Mouse (Mus musculus) gastrocnemius, postnatal 36 days (tissue): Measurements from ENCODE around the gene Fbxo46. TPM values are rescaled to one million over a fixed set of nuclear protein-coding genes. Genes with fewer than 3 reads are reported as not detected.
"Not testable (repeated sequence)": the region's sequence is repeated elsewhere in the genome, so short reads cannot be mapped to it uniquely, and the experiment has no call there.

Experiments
- DNase-seq, 2 experiments: peaks; one replicate each; pipeline ENCODE4 v3.0.0; 2022
- intact Hi-C: fragments of 180-260 bp; cut with DNase I; formaldehyde crosslinking; loops from one replicate; pipeline ENCODE4 v1.15.1; 2025
- total RNA-seq, 2 experiments: library from RNA; stranded (reverse); gene quantifications; 2 replicates each; pipeline ENCODE4 v1.2.3; 2021

The Fbxo46 gene
- total RNA-seq, 2 experiments from 2014 or later, result 2.0 to 2.8 TPM

GRCm38 (mm10) chr7:19127744-19128143 lies 8.1 kb downstream of the Fbxo46 start:
- intact Hi-C loops, result no loop called here
- no peak for DNase-seq

- DNase-seq, result no peak
- intact Hi-C loops, result no loop called here
These were observed 9.7 kb downstream of the Fbxo46 start for GRCm38 (mm10) chr7:19129396-19129795.

GRCm38 (mm10) chr7:19130657-19131056 lies 11.0 kb downstream of the Fbxo46 start:
- DNase-seq, result no peak
- intact Hi-C loops, result no loop called here

- intact Hi-C loops, result no loop called here
- DNase-seq, result peak; percentile 92 to 98
These were observed 11.7 kb downstream of the Fbxo46 start for GRCm38 (mm10) chr7:19131324-19131848.

GRCm38 (mm10) chr7:19136168-19136567 lies 16.5 kb downstream of the Fbxo46 start:
- intact Hi-C loops, result no loop called here
- no peak for DNase-seq

- intact Hi-C loops, result no loop called here
- no peak for DNase-seq
These were observed 17.1 kb downstream of the Fbxo46 start for GRCm38 (mm10) chr7:19136673-19137334.

- intact Hi-C loops, result no loop called here
- peak in 1 of 2 experiments; percentile 42 for DNase-seq
These were observed 17.7 kb downstream of the Fbxo46 start for GRCm38 (mm10) chr7:19137380-19137779.

GRCm38 (mm10) chr7:19146793-19147192 lies 27.1 kb downstream of the Fbxo46 start:
- DNase-seq, result no peak
- intact Hi-C loops, result no loop called here

- intact Hi-C loops, result no loop called here
- no peak for DNase-seq
These were observed 27.9 kb downstream of the Fbxo46 start for GRCm38 (mm10) chr7:19147497-19148045.

- intact Hi-C loops, result no loop called here
- DNase-seq, result no peak
These were observed 28.7 kb downstream of the Fbxo46 start for GRCm38 (mm10) chr7:19148180-19148874.

- intact Hi-C loops, result no loop called here
These were observed 29.3 kb downstream of the Fbxo46 start, which contains the start of gene Qpctl for GRCm38 (mm10) chr7:19148875-19149541. Qpctl (minus strand) TSS chr7:19149291.

GRCm38 (mm10) chr7:19149626-19150025 lies 30.0 kb downstream of the Fbxo46 start, which contains the start of gene Snrpd2:
Snrpd2 (plus strand) TSS chr7:19149722.
- DNase-seq, result peak; percentile 95 to 96
- intact Hi-C loops, result no loop called here

More at GRCm38 (mm10) chr7:19148875-19149541, 29.3 kb downstream of the Fbxo46 start, which contains the start of gene Qpctl:
- peak; percentile 96 to 98 for DNase-seq

- intact Hi-C loops, DNase-seq: not testable (repeated sequence)
These were observed 31.5 kb downstream of the Fbxo46 start for GRCm38 (mm10) chr7:19151121-19151520.

- intact Hi-C loops, result loop anchor here (5.0 kb wide), 1 partner anchor 53 kb away; no protein-coding TSS in a partner anchor
- no peak for DNase-seq
These were observed 35.1 kb downstream of the Fbxo46 start for GRCm38 (mm10) chr7:19154796-19155195.

GRCm38 (mm10) chr7:19155825-19156475 lies 36.3 kb downstream of the Fbxo46 start:
- DNase-seq, result no peak
- intact Hi-C loops, result loop anchor here (2.0 to 5.0 kb wide), 2 partner anchors 17 to 51 kb away; no protein-coding TSS in a partner anchor

GRCm38 (mm10) chr7:19157160-19157800 lies 37.6 kb downstream of the Fbxo46 start:
- DNase-seq, result peak; percentile 87 to 88
- intact Hi-C loops, result loop anchor here (2.0 to 5.0 kb wide), 2 partner anchors 16 to 50 kb away; no protein-coding TSS in a partner anchor

GRCm38 (mm10) chr7:19158601-19159000 lies 38.9 kb downstream of the Fbxo46 start:
- intact Hi-C loops, result loop anchor here (5.0 kb wide), 1 partner anchor 49 kb away; no protein-coding TSS in a partner anchor
- no peak for DNase-seq

GRCm38 (mm10) chr7:19159411-19159810 lies 39.8 kb downstream of the Fbxo46 start:
- intact Hi-C loops, result loop anchor here (5.0 kb wide), 1 partner anchor 48 kb away; no protein-coding TSS in a partner anchor
- DNase-seq, result no peak

GRCm38 (mm10) chr7:19160115-19160514 lies 40.5 kb downstream of the Fbxo46 start:
- DNase-seq, result no peak
- intact Hi-C loops, result no loop called here
